Mouse (Mus musculus): ENCODE measurements at regions not wholly inside any gene's neighbourhood (a gene's known extent, or its start where the extent isn't known, plus 50 kb on each side); places are given as distances from the start of the nearest gene placed in this dataset.
"Not testable (repeated sequence)": the region's sequence is repeated elsewhere in the genome, so short reads cannot be mapped to it uniquely, and the experiment has no call there.

- POLR2A ChIA-PET, result interaction anchor here in 1 of 4 experiments (1.5 kb wide), 1 partner anchor 14 kb away, joined by 3 read pairs; no protein-coding TSS in a partner anchor
- CTCF ChIA-PET, result interaction anchor here in 1 of 4 experiments (0.5 kb wide), 1 partner anchor 675 kb away, joined by 3 read pairs; no protein-coding TSS in a partner anchor
These were observed 248.5 kb upstream of the Tusc1 start for GRCm38 (mm10) chr4:93583670-93584303.

DNA sequence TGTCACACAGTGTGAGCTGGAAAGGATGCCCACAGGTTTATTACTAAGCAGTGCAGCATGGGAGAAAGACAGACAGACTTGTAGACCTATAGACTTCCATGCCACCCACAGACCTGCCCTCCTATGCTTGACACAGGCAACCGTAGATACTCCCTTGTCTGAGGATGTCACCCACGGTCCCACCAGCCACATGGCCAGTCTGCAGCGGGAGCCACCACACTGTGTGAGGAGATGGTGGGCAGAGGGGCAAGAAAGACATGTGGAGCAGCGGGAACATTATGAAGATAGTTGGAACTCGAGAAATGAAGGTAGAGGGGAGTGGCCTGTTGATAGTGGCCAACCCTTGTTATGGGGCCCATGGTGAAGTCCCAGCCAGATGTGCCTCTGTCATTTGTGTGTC, 244.0 kb upstream of the Tusc1 start:
- POLR2A ChIA-PET, result no interaction called here
- CTCF ChIA-PET, result no interaction called here

- POLR2A ChIA-PET, result no interaction called here
- CTCF ChIA-PET, result no interaction called here
These were observed 232.4 kb upstream of the Tusc1 start for GRCm38 (mm10) chr4:93567487-93568259.

DNA sequence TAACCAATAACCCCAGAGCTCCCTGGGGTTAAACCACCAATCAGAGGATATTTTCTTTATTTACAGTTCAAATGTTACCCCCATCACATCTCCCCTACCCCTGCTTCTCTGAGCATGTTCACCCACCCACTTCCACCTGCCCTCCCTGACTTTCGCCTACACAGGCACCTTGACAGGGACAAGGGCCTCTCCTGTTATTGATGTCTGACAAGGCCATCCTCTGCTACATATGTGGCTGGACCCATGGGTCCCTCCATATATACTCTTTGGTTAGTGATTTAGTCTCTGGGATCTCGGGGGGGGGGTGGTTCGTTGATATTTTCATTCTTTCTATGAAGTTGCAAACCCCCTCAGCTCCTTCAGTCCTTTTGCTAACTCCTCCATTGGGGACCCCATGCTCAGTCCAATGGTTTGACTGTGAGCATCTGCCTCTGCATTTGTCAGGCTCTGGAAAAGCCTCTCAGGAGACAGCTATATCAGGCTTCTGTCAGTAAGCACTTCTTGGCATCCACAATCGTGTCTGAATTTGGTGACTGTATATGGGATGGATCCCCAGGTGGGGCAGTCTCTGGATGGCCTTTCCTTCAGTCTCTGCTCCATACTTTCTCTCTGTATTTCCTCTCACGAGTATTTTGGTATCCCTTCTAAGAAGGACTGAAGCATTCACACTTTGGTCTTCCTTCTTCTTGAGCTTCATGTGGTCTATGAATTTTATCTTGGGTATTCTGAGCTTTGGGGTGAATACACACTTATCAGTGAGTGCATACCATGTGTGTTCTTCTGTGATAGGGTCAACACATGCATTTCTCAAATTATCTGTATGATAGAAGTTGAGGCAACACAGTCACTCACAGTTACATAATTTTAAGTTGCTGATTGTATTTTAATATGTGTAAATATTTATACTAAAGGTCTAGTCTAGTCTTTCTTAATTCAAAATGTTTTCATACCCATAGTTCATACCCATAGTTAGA, 220.8 kb upstream of the Tusc1 start:
- POLR2A ChIA-PET, result no interaction called here

DNA sequence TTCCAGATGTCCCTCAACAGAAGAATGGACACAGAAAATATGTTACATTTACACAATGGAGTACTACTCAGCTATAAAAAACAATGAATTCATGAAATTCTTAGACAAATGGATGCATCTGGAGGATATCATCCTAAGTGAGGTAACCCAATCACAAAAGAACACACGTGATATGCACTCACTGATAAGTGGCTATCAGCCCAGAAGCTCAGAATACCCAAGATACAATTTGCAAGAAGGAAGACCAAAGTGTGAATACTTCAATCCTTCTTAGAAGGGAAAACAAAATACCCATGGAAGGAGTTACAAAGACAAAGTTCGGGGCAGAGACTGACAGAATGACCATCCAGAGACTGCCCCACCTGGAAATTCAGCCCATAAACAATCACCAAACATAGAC, 219.9 kb upstream of the Tusc1 start:
- POLR2A ChIA-PET, result interaction anchor here in 1 of 4 experiments (1.0 kb wide), 1 partner anchor 22 kb away, joined by 3 read pairs; no protein-coding TSS in a partner anchor
- CTCF ChIA-PET, result not testable (repeated sequence)

More for the DNA sequence above, 220.8 kb upstream of the Tusc1 start:
- CTCF ChIA-PET, result no interaction called here

- ChIA-PET POLR2A (no interaction called here), CTCF (no interaction called here)
These were observed 217.3 kb upstream of the Tusc1 start for GRCm38 (mm10) chr4:93552489-93553160.

DNA sequence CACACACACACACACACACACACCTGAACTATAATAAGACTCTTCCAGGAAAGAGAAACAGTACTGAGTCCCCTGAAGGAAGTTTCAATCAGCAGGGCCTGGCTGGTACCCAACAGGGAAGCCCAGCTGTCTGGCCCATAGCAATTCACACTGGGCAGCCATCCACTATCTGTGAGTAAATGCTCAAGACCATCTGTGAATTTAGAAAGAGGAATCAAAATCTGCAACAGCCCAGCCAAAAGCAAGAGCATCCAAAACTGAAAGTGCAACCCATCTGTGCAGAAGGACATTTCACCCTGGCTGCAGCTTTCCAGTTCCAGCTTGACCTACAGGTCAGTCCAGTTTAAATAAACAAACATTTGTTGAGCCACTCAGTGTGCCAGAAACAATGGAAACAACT, 215.8 kb upstream of the Tusc1 start:
- POLR2A ChIA-PET, result no interaction called here
- CTCF ChIA-PET, result no interaction called here

GRCm38 (mm10) chr4:93540588-93540987, 205.3 kb upstream of the Tusc1 start:
- ChIA-PET CTCF (no interaction called here), POLR2A (no interaction called here)

GRCm38 (mm10) chr4:93527382-93527781, 192.1 kb upstream of the Tusc1 start:
- POLR2A ChIA-PET, result no interaction called here
- CTCF ChIA-PET, result no interaction called here

- CTCF ChIA-PET, result no interaction called here
- POLR2A ChIA-PET, result no interaction called here
These were observed 185.3 kb upstream of the Tusc1 start for GRCm38 (mm10) chr4:93520454-93521100.

DNA sequence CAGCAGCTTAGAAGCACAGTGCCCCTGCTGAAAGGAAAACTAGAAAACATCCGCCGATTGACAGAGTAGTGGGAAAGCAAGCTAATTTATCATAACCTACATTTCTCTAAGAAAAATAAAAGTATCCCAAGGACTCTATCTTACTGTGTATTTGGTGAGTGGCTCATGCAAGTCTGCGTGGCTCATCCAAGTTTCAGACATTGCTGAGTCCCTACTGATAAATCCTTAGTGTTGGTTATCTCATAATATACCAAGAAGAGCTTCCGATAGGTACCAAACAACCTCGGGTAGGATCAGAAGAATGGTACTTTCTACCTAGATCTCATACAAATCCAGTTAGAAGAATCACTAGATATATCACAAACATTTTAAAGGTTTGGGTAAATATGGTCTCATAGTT, 183.6 kb upstream of the Tusc1 start:
- CTCF ChIA-PET, result no interaction called here

DNA sequence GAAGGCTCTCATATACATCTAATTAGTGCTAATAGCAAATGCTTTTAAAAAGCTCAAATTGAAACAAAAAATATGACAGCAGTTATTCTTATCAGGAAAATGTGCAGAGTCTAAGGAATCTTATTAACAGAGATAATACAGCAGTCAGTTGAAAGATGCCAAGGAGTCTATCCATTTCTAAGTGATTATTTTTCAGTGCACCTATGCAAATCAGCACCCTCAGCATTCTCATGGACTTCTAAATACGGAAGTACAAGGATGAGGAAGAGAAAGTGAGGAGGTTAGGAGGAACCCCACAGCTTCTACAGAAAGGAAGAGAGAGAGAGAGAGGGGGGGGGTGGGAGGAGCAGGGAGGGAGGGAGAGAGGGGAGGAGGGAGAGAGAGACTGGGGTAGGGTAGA, 175.5 kb upstream of the Tusc1 start:
- POLR2A ChIA-PET, result no interaction called here
- CTCF ChIA-PET, result no interaction called here

More for the DNA sequence above, 183.6 kb upstream of the Tusc1 start:
- POLR2A ChIA-PET, result no interaction called here

DNA sequence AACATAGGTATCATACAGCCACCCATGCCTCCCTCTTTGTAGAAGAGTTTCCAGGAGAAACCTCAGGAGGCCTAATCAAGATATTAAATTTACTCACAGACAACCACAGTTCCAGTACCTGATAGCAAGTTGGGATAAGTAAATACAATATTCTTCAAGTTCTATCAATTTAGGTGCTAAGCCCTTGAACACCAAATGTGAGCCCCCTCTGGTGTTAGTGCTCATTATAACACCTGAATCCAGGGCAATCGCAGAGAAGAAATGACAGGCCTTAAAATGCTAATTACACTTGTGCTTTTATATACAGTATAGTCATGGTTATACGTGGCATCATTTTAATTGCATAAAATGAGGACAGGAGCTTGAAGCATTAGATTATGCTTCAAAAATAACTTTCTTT, 161.6 kb upstream of the Tusc1 start:
- POLR2A ChIA-PET, result no interaction called here
- CTCF ChIA-PET, result no interaction called here

GRCm38 (mm10) chr4:93494319-93494718, 159.0 kb upstream of the Tusc1 start:
- ChIA-PET POLR2A (no interaction called here), CTCF (no interaction called here)

DNA sequence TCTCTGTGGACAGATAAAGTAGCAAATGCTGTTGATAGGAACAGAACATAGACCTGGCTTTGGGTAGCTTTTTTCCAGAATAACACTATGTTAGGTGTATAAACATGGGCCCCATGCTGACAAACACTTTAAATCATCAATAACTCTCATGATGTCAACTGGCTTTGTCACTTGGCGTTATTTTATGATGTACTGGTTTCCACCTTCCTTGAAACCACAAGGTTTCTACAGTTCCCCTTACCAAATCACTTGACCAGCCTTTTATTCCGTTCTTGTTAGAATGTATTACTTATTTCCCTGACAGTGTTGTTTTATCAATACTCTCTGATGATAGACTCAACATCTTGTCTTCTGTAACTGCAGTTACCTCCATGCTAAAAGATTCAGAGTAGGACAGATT, 158.6 kb upstream of the Tusc1 start:
- ChIA-PET POLR2A (no interaction called here), CTCF (no interaction called here)

GRCm38 (mm10) chr4:93493326-93493725, 158.0 kb upstream of the Tusc1 start:
- CTCF ChIA-PET, result no interaction called here
- POLR2A ChIA-PET, result no interaction called here

DNA sequence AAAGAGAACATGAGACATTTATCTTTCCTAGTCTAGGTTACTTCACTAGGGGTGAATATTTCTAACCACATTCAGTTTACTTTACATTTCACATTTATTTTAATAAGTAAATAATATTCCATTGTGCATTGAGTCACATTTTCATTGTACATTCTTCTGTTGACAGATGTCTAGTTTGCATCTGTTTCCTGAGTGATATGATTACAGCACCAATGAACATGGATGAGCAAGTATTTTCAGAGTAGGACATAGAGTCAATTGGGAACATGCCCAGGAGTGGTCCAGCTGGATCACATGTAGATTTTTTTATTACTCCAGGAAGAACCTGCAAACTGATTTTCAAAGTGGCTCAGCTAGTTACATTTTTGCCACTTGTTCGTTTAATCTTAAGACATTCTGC, 153.3 kb upstream of the Tusc1 start:
- POLR2A ChIA-PET, result no interaction called here
- CTCF ChIA-PET, result no interaction called here

DNA sequence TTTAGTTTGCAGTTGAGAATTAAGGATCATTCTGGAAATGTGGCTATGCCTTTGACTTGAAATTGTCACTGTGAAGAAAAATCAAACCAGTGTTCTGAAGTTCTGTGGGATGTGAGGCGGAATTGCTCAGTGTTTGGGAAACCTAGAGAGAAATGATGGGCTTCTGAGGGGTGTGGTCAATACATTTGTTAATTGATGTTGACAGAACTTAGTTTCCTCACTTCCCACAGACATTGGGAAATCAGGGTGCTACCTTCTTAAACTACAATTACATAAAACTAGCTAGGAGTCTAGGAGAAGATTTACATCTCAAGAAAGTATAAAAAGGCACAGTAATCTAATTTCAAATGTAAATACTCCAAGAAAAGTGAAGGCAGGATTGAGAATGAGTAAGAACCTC, 151.1 kb upstream of the Tusc1 start:
- CTCF ChIA-PET, result no interaction called here
- POLR2A ChIA-PET, result no interaction called here

- ChIA-PET POLR2A (no interaction called here), CTCF (no interaction called here)
These were observed 145.9 kb upstream of the Tusc1 start for GRCm38 (mm10) chr4:93481247-93481646.

Measured in embryonic stem cell, embryonic (primary cell).